ENCODE assay signal across 14 mouse cellular contexts in genomic region chr7:68606278-68606677, GRCm38 (mm10).
DNase-seq lines count a peak whose midpoint lies in the region; ATAC-seq and TF ChIP-seq lines count a peak whose summit lies in the region.
"Had no signal": no experiment of that assay in that cellular context is flagged by ENCODE, and none has a peak within 500 bp of the region (broad histone marks: within the 10 kb centered on the region; RNA-seq: fewer than 3 reads in every experiment).

No protein-coding gene starts in this region.

- 43% methylated on average over 3 of the region's 3 CpGs for whole genome bisulfite sequencing in heart, adult 2 months
- WGBS in heart, embryonic 10.5 days = 63% methylated on average over 3 of the region's 3 CpGs
- 94% methylated on average over 3 of the region's 3 CpGs for WGBS in midbrain, embryonic 13.5 days
- 86% methylated on average over 3 of the region's 3 CpGs for WGBS in midbrain, embryonic 10.5 days
- WGBS in hindbrain, embryonic 16.5 days = 91% methylated on average over 3 of the region's 3 CpGs

- no peak for TF ChIP-seq POLR2A in heart, adult 2 months (IDR thresholded peaks at IDR 0.05; ENCODE audit: insufficient read depth, low read depth, low read length)

- no peak for TF ChIP-seq CTCF in heart, adult 2 months (IDR thresholded peaks at IDR 0.05)

- TF ChIP-seq EP300 in heart, adult 2 months (IDR thresholded peaks at IDR 0.05; ENCODE audit: insufficient read depth, low read depth, low read length) = no peak

- peak overlapping the region; percentile 3; the same call in 1 of the 2 replicates for H3K27ac ChIP-seq in heart, adult 2 months
- no peak overlapping the region for H3K27ac ChIP-seq in heart, embryonic 10.5 days
- peak overlapping the region; percentile 47; the same call in 1 of the 2 replicates for H3K27ac ChIP-seq in midbrain, embryonic 13.5 days
- no peak overlapping the region for H3K27ac ChIP-seq in midbrain, embryonic 10.5 days (replicated peaks)
- H3K27ac ChIP-seq in hindbrain, embryonic 16.5 days (ENCODE audit: low read depth, low read length) = no peak overlapping the region
- H3K27ac ChIP-seq: hindbrain, embryonic 10.5 days; liver, embryonic 13.5 days had no signal

- no peak for ATAC-seq in midbrain, embryonic 13.5 days
- ATAC-seq in hindbrain, embryonic 16.5 days = no peak

- DNase-seq in heart, adult 2 months = peak; percentile 17 to 18
- no peak for DNase-seq in heart, embryonic 10.5 days (ENCODE audit: low spot score)
- DNase-seq in midbrain, embryonic 10.5 days (ENCODE audit: low spot score) = no peak
- peak; percentile 7 for DNase-seq in heart, postnatal 4 days
- DNase-seq in natural killer cell, adult 2 months (ENCODE audit: low spot score in 2 of 2) = no peak
- DNase-seq: cerebellum, adult 9-10 months; gastrocnemius, postnatal 36 days; layer of hippocampus, adult 9-11 months; left cerebral cortex, postnatal 4 days; liver, embryonic 13.5 days; thymus, adult 18-20 months had no signal

- no peak overlapping the region for H3K4me2 ChIP-seq in midbrain, embryonic 13.5 days (replicated peaks)
- H3K4me2 ChIP-seq in hindbrain, embryonic 16.5 days (ENCODE audit: low read length) = no peak overlapping the region
- H3K4me2 ChIP-seq: liver, embryonic 13.5 days had no signal

- H3K79me2 ChIP-seq in heart, adult 2 months (replicated peaks; ENCODE audit: control insufficient read depth, insufficient read depth, low read length) = no peaks in the 10 kb centered on the region

- no peak overlapping the region for H3K9ac ChIP-seq in heart, adult 2 months (ENCODE audit: low read depth, low read length)
- H3K9ac ChIP-seq in midbrain, embryonic 13.5 days (replicated peaks) = no peak overlapping the region
- no peak overlapping the region for H3K9ac ChIP-seq in hindbrain, embryonic 16.5 days (ENCODE audit: low read depth, low read length)
- H3K9ac ChIP-seq: liver, embryonic 13.5 days had no signal

- H3K4me1 ChIP-seq in heart, adult 2 months (ENCODE audit: control insufficient read depth, insufficient read depth, low read length) = peaks cover 1% of the 10 kb centered on the region; the same call in 1 of the 2 replicates
- no peaks in the 10 kb centered on the region for H3K4me1 ChIP-seq in heart, embryonic 10.5 days
- H3K4me1 ChIP-seq in midbrain, embryonic 13.5 days (replicated peaks) = 0 out of 2 replicates have a peak, but pooled peaks cover 6% of the 10 kb centered on the region
- H3K4me1 ChIP-seq in midbrain, embryonic 10.5 days = no peaks in the 10 kb centered on the region
- H3K4me1 ChIP-seq in hindbrain, embryonic 16.5 days (ENCODE audit: control insufficient read depth, insufficient read depth, low read depth, low read length) = no peaks in the 10 kb centered on the region
- H3K4me1 ChIP-seq: hindbrain, embryonic 10.5 days; liver, embryonic 13.5 days had no signal

- no peak overlapping the region for H3K4me3 ChIP-seq in heart, adult 2 months
- H3K4me3 ChIP-seq in heart, embryonic 10.5 days = no peak overlapping the region
- no peak overlapping the region for H3K4me3 ChIP-seq in midbrain, embryonic 13.5 days (replicated peaks)
- no peak overlapping the region for H3K4me3 ChIP-seq in midbrain, embryonic 10.5 days
- H3K4me3 ChIP-seq in hindbrain, embryonic 16.5 days (ENCODE audit: low read length) = no peak overlapping the region
- H3K4me3 ChIP-seq: hindbrain, embryonic 10.5 days; liver, embryonic 13.5 days had no signal

- no peaks in the 10 kb centered on the region for H3K27me3 ChIP-seq in heart, adult 2 months (ENCODE audit: control insufficient read depth, insufficient read depth, low read length)
- no peaks in the 10 kb centered on the region for H3K27me3 ChIP-seq in heart, embryonic 10.5 days (ENCODE audit: insufficient read depth, poor library complexity, severe bottlenecking)
- 0 out of 2 replicates have a peak, but pooled peaks cover 18% of the 10 kb centered on the region for H3K27me3 ChIP-seq in midbrain, embryonic 13.5 days
- H3K27me3 ChIP-seq in midbrain, embryonic 10.5 days (ENCODE audit: low read depth, poor library complexity, severe bottlenecking) = peaks cover 14% of the 10 kb centered on the region; the same call in 1 of the 2 replicates
- H3K27me3 ChIP-seq in hindbrain, embryonic 16.5 days (replicated peaks; ENCODE audit: control insufficient read depth, insufficient read depth, low read length) = no peaks in the 10 kb centered on the region
- H3K27me3 ChIP-seq: liver, embryonic 13.5 days had no signal

- H3K9me3 ChIP-seq in heart, embryonic 10.5 days = no peaks in the 10 kb centered on the region
- H3K9me3 ChIP-seq in midbrain, embryonic 13.5 days = no peaks in the 10 kb centered on the region
- no peaks in the 10 kb centered on the region for H3K9me3 ChIP-seq in midbrain, embryonic 10.5 days (replicated peaks)
- no peaks in the 10 kb centered on the region for H3K9me3 ChIP-seq in hindbrain, embryonic 16.5 days (ENCODE audit: control insufficient read depth, low read length)
- H3K9me3 ChIP-seq: hindbrain, embryonic 10.5 days; liver, embryonic 13.5 days had no signal

- no peaks in the 10 kb centered on the region for H3K36me3 ChIP-seq in heart, adult 2 months (ENCODE audit: control insufficient read depth, insufficient read depth, low read length)
- H3K36me3 ChIP-seq in heart, embryonic 10.5 days = no peaks in the 10 kb centered on the region
- no peaks in the 10 kb centered on the region for H3K36me3 ChIP-seq in midbrain, embryonic 13.5 days
- no peaks in the 10 kb centered on the region for H3K36me3 ChIP-seq in midbrain, embryonic 10.5 days
- H3K36me3 ChIP-seq in hindbrain, embryonic 16.5 days (ENCODE audit: control insufficient read depth, insufficient read depth, low read length) = no peaks in the 10 kb centered on the region
- H3K36me3 ChIP-seq: hindbrain, embryonic 10.5 days; liver, embryonic 13.5 days had no signal

- intact Hi-C loops in heart, adult 2 months (cut with DNase I) = loop anchor here (5.0 kb wide), 1 partner anchor 86 kb away; no protein-coding TSS in a partner anchor

Comparison
In these comparisons a context has a peak if more than half of its experiments do, and no peak if none do; other contexts are left out.
1. DNase-seq: peak in heart, adult 2 months (2 of 2) and heart, postnatal 4 days (single experiment); none in heart, embryonic 10.5 days (single experiment), midbrain, embryonic 10.5 days (single experiment) and natural killer cell, adult 2 months (0 of 2).
2. H3K27ac ChIP-seq: peak in heart, adult 2 months (single experiment) and midbrain, embryonic 13.5 days (single experiment); none in heart, embryonic 10.5 days (single experiment), midbrain, embryonic 10.5 days (single experiment) and hindbrain, embryonic 16.5 days (single experiment).